Mouse (Mus musculus) ovary, postnatal 10 days (tissue): ENCODE results near the gene RPS10-NUDT3.

ENCODE experiments used
- DNase-seq: peaks from one replicate; pipeline ENCODE4 v3.0.0; 2022; ENCODE audit warnings: low spot score

The RPS10-NUDT3 gene

DNA sequence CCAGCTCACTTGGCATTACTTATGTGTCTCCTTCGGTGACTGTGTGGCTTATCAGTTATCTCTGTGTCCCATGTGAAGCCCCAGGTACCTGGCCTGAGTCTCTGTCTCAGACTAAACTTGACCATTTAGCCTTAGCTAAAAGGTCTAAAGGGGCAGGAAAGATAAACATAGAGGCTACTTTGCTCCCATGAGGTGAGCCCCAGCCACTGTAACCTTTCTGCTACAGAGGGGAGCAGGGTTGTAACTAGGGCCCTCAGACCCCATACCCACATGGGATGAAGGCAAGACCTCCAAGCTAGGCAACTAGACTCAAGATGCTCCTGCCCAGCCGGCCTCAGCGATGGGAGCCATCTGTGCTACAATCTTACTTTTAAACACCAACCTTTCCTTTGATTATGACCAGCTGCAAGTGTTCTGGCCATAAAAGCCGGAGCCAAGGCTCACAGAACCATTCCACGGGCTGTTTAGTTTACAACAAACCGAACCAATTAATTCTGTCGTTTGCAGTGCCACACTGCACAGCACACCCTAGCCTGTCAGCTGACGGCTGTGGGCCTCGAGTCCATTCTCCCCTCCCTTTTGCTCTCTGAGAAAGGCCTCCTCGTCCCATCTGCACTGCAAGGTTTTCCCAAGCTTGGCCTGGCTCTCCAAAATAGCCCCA lies 59.8 kb downstream of the RPS10-NUDT3 start:
- DNase-seq: no peak

DNA sequence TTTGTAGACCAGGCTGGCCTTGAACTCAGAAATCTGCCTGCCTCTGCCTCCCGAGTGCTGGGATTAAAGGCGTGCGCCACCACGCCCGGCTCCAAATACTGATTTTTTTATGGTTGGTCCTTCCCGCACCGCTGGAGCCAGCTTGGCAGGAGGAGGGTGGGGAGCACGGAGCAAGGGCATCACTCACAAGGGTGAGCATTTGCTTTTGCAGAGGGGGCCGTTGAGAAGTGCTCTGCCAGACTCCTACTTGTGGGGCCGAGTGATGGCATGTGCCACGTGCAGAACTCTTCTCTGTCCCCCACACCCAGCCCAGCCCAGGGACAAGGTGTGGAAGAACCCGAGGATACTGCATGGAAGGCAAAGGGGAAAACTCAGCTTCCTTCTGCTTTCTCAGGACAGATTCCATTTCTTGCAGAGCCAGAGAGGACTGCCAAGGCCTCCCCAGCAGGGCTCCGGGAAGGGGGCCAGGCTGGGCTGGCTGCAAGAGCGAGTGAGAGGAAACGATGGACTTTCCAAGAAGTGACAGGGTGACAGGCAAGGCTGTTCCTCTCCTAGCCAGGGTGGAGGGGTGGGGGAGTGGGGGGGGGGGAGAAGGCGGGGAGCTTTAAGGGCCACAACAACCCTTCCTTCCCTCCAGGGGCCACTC lies 60.4 kb downstream of the RPS10-NUDT3 start:
- DNase-seq: peak; percentile 35

DNA sequence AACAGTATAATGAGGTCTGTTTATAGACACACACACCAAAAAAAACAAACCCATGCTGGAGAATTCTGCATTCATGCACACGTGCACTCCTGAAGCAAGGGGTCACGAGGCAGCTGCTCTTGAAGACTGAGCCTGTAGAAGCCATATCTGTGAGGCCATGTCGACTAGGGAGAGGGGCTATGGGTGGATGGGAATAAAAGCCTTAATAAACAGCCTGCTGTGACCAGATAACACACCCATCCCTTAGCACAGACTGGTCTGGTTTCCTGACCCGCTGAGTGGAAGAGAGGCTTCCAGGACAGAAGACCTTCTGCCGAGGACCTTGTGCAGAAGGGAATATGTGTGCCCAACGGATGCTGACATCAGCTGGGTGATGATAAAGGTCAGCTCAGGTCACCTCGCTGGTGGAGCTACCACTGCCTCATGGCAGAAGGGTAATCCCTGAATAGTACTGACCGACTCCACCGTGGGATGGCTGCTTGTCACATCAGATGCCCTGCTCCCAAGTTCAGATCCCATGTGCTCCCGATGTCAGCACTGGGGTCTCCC lies 61.2 kb downstream of the RPS10-NUDT3 start:
- no peak for DNase-seq

DNA sequence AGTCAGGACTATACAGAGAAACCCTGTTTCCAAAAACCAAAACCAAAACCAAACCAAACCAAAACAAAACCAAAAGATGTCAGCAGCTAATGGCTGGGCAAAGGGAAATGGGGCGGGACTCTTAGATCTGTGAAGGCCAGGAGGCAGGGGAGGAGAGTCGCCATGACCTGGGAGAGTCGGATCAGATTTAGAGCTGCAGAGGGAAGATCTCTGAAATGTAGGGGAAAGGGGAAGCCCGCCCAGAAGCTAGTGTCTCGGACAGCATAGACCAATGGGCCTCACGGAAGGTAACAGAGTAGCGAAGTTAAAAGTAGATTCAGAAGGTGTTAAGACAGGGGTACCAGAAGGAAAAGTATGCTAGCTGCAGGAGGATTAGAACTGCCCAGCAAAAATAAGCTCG lies 63.7 kb downstream of the RPS10-NUDT3 start:
- no peak for DNase-seq

DNA sequence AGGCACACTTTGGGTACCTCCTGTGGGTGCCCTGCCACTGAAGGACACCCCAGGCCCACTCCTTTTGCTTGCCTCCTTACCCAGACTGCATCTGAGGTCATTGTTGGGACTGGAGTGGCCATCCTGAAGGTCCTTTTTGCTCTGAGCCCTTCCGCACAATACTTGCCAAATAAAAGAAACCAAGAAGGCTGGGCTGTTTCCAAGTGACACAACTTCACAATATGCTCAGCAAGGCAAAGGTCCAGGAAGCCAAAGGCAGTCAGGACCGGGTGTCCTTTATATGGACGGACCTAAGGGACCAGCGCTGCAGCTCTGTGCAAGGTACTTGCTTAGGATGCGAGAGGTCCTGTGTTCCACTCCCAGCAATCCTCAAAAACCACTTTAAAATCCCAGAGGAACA lies 66.8 kb downstream of the RPS10-NUDT3 start:
- DNase-seq: no peak

DNA sequence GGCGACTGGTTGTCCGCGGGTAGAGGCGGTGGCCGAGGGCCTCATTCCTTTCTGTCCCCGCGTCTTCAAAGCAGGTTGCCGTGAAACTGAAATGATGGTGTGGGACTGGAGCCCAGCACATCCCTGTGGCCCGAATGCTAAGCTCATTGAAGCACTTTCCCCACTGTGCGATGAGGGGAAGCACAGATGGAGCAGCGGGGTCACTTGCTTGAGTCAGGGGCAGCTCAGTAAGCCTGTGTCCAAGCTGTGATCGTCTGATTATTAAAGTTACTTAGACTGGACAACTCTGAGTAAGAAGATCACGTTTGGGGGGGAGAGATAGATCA lies 69.1 kb downstream of the RPS10-NUDT3 start:
- DNase-seq: no peak

DNA sequence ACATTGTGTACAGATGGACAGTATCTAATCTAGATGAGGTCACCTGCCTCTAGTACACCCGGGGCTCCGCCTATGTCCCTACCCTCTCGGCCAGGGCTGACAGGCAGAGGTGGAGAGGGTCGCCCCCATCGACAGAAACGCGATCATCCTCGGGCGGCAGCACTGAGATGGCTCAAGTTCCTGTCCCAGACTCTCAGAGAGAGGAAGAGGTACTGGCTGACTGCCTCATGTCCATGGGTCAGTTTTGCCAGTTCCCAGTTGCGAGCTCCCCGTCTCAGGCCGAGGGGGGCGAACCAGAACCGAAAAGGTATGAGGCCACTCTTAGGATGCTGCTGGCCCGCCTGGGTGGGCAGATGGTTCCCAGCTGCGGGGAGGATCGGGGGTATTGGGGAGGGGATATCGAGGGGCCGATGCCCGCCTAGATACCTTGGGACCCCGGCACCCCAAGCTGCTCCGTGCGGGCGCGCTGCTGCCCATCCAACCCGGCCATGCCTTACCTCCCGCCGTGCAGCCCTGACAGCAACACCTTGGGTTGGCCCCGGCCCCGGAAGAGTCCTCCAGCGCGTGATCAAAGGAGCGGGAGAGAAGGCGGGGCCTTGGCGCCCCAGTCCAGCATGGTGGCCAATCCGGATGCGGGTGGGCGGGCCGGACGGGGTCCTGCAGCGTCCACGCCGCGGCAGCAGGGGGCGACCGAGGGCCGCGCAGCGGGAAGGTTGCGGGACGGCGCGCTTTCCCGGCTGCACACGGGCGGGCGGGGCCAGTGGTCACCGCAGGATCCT lies 69.7 kb downstream of the RPS10-NUDT3 start, which contains the start of gene AI413582:
TSS of gene AI413582 (minus strand) at position 594 of the 779 bp plus-strand sequence.
- DNase-seq: peak; percentile 97

DNA sequence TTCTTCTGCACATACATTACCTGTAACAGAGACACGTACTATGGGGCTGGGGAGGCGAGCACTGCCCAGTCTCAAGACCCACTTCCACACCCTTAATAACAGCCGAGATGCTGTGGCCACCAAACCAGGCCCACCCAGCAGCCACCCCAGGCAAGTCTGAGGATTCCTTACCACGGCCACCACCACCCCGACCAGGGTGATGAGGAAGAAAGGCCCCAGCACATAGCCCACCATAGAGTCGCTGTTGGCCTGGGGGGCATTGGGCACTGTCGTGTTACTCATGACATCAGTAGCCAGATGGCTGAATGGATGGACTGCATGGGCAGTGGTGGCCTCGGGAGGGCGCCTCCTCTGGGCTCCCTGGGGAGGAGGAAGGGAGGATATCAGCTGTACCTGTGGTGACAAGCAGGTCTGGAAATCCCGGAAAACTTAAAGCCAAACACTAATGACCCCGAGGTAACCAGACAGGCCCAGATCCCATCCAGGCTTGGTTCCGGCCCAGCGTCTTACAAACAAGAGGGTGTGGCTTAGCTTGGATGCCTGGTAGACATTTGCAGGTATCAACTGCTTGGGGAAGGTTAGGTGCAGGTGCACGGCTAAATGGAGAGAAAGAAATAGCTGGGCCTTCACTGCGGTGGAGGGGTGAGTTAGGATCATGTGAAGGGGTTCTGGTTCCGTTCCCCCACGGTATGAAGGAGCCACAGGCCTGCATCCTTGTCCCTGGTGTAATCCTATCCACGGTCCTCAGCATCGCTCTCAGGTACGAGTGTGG lies 70.4 kb downstream of the RPS10-NUDT3 start:
- DNase-seq: no peak

DNA sequence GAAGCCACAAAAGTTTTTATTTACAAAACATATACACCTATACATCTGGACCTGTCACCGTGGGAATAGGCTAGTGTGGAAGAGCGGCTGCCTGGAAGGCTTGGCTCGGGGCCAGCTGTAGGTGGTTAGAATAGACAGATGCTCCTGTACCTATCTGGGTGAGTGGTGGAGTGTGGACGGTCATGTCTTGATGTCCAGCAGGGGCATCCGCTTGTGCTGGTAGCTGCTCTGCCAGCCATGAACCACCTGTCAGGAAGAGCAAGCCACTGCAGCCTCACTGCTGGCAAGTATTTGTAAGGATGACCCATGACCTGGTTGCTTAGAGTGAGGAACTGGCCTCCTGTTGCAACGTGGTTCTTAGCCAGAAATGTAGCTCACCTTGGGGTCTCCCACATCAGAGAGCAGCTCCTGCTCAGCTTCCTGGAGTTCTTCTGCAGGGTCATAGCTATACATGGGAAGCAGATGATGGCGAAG lies 71.2 kb downstream of the RPS10-NUDT3 start:
- no peak for DNase-seq

DNA sequence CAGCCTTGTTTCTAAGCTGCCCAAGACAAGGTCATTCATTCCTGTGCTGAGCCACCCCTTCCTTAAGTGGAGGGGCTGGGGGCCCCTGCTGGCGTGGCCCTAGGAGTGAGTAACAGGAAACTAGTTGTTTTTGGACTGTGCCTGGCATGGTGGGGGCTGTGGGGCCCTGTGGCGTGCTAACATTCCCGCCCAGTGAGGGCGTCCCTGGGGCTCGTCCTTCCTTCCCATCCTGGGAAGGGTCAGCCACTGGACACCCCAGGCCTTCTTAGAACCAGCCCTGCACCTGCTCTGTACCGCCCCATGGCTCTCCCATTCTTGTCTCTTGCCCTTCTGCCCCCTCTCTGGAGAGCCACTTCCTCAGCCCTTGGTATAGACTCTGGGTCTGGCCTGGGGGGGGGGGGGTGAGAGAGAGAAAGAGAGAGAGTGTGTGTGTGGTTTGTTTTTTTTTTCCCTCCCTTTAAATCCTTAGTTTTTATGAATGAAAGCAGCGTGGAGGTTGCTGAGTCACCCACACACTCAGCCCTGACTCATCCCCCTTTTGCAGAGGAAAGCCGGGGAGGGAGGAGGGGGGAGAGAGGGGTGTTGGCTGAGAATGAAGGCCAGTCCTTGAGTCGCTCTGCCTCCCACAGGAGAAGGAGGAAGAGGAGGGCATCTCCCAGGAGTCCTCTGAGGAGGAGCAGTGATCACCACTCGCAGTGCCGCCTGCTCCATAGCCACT lies 73.1 kb downstream of the RPS10-NUDT3 start:
- DNase-seq: no peak

DNA sequence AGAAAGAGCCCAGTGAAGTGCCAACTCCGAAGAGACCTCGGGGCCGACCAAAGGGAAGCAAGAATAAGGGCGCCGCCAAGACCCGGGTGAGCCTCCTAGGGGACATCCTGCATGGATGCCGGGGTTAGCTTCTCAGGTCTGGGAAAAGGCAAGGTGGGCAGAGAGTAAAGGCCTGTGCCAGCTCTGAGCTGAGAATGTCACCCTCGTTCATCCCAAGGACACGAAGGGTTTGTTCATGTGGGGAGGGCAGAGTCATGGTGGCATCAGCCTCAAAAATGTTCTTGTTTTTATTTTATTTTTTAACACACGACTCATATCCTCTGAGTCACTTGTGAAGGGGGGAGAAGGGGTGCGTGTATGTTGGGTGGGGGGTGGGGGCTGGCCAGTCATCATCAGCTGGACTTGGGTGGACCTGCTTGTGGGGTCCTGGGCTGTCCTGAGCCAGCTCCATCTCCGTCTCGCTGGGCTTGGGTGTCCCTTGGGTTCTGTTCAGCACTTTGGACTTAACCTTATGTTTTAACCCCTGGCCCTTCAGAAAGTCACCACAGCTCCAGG lies 74.0 kb downstream of the RPS10-NUDT3 start:
- DNase-seq: no peak

DNA sequence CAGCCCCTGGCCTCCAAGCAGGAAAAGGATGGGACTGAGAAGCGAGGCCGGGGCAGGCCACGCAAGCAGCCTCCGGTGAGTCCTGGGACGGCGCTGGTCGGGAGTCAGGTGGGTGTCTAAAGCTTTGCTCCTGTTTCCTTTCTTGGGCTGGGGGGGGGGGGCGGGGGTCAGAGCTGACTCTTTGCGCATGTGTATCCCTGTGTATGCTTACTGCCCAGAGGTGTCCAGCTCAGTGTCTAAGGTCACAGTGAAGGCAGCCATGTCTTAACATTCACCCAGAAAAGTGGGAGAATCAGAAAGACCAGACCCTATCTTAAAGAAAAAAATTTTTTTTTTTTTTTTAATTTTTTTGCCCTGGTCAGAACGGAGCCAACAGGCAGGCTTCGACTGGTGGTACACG lies 75.4 kb downstream of the RPS10-NUDT3 start:
- DNase-seq: no peak

DNA sequence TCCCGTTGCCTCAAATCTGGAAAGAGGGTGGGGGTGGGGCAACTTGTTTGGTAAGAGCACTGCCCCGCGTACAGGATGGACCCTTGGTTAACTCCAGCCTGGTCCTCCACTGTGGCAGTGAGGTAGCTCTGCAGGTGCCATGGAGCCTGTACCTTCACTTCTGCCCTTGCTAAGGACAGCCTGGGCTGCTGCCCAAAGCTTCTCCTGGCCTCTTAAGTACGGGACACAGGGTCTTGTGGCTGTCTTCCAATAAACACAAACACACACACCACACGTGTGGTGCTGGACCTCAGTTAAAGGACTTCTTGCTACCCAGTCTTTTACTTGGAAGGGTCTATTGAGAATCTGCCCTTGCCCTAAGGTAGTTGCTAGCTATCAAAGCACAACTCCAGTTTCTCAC lies 76.2 kb downstream of the RPS10-NUDT3 start:
- DNase-seq: no peak

DNA sequence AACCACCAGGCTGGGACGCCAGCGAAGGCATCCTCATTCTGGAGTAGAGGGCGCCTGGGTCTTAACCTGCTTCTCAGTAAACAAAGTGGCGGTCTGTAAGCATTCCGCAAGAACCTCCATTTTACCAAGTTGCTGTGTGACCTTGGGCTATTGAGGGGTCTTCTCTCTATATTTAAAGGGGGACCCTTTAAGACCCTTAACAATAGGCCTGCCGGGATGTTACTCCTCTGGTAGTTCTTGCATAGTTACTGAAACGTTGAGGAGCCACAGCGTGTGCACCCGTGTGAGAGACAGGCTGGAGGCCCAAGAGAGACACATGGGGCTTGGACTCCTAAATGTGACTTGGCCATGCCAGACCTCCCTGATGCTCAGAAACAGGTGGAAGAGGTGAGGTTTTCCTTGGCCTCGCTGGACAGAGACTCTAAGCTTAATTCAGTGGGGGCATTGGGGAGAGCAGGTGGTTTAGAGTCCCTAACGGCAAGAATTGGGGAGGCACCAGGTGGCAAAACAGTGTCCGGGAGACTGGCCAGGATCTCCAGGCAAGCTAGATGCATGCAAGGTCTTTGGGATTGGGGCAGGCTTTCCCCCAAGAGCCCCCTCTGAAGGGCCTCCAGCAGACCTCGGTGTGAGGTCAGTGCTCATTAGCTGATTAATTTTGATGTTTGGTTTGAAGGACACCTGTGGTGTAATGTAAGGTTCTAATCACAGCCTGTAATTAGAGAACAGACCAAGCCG lies 76.9 kb downstream of the RPS10-NUDT3 start:
- no peak for DNase-seq

DNA sequence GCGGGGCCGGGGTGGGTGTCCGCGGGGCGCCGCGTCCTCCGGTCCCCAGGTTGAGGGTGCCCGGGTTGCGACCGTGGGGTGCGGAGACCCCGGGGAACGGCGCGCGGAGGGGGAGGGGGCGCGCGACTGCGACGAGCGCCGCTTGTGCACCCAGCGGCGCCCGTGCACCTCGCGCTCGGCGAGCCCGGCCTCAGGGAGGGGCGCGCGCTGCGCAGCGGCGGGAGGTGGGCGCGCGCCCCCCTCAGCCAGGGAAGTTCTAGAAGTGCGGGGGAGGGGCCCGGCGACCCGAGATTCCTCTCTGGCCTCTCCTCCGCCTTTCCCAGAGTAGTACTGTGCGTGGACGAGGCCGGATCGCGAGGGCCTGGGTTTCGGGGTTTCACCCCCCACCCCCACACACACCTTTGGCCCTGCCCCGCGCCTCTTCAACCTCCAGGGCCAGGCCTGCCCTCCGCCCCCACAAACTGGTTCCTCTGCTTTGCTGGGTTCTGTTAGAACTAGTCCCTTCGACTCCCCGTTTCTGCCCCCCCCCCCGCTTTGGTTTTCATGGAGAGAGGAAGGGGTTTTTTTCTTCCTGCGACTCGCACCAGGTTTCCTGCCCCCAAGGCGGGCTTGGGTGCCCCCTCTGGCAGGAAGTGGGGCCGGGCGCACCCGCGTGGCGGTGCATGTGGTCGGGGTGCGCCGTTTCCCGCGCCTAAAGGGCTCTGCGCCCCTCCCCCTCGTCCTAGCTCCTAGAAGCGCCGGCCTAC lies 77.7 kb downstream of the RPS10-NUDT3 start:
- DNase-seq: no peak

DNA sequence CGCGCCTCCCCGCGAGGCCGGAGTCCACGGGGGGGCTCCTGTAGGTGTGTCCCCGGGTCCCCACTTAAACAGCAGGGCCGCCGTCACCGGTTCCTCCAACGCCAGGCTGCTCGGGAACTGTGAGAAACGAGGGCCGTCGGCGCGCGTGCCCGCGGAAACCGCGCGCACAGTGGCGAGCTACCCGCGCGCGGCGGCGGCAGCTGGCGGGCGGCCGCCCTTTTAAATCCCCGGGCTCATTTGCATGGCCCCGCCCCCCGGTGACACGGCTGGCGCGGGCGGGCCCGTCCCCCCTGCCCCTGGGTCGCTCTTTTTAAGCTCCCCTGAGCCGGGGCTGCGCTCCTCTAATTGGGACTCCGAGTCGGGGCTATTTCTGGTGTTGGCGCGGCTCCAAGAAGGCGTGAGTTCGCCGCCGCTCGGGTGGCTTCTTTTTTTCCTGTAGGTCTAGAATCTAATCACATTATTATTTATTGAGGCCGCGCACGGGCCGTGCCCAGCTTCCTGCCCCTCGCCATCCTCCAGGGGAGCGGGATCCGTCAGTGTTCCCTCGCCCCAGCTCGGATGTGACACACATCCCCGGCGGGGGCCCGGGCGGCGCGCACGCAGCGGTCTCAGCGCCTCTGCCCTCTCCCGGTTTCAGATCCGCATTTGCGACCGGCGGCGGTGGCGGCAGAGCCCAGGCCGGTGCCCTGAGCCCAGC lies 78.6 kb downstream of the RPS10-NUDT3 start, which contains the start of gene Hmga1:
TSS of gene Hmga1 (plus strand) at position 183 of the 697 bp plus-strand sequence.
- DNase-seq: no peak

DNA sequence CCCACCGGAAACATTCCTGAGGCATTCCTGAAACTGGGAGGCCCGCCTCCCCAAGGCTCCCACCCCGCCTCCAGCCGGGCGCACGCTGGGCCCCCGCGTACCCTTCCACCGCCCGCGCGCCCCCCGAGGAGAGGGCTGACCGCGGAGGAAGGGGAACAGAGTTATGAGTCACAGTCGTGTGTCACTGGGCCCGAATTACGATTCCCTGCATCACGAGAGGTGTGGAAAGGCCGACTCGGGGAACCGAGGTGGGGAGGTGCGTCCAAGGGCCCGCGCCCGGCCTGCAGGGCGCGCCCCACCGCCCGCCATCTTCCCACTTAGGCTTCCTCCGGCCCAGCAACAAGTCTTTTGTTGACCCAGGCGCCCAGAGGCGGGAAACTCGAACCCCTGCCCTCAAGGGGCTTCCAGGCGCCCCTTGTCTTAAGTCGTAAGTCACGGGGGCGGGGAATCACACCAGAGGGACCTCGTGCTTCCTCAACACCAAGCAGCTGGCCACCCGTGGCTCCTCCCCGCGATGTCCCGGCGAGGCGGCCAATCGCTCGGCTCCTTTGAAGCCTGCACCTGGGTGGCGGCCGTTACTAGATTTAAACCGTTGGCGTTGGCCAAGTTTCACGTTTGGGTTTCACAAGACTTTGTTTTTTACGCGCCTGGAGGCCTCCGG lies 79.4 kb downstream of the RPS10-NUDT3 start:
- DNase-seq: no peak

DNA sequence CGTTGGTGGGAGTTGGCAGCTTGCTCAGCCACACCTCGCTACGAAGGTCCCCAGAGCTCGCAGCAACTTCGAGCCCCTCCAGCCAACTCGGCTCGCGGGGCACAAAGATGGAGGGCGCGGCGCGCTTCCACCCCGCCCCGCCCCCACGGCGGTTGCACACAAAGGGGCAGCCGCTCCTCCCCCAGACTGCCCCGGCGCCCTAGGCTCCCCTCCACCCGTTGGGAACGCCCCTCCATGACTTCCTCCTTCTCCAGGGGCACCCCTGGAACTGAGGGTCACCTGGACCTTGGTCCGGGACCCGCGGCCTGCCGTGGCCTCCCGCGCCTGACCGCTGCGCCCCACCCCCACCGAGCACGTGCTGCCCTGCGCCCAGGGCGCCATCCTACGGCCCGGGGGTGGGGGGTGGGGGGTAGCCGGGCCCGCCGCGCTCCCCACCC lies 79.9 kb downstream of the RPS10-NUDT3 start:
- DNase-seq: no peak
